Mouse (Mus musculus): Measurements from ENCODE around the gene Il7r. TPM values are rescaled to one million over a fixed set of nuclear protein-coding genes. Genes with fewer than 3 reads are reported as not detected.

Gene Il7r
- polyA plus RNA-seq (2015; fragmentation: Nextera tagmentation; extraction: Ambion mirVana): 1.1 and 1.4 TPM in 2 replicates

- WGBS (ENCODE audit: insufficient replicate concordance): 45% methylated on average over 4 of the region's 4 CpGs
- Histone ChIP-seq H3K9ac (ENCODE audit: low read depth, low read length) (no peak within 1 kb of the TSS), H3K4me1 (ENCODE audit: control insufficient read depth, low read depth, low read length) (no peaks in the 10 kb centered on the region), H3K27ac (ENCODE audit: low read length) (no peak within 1 kb of the TSS), H3K4me3 (ENCODE audit: low read depth, low read length) (no peak within 1 kb of the TSS), H3K36me3 (ENCODE audit: control insufficient read depth, insufficient read depth) (no peaks in the 10 kb centered on the region), H3K4me2 (ENCODE audit: low read depth, low read length) (no peak within 1 kb of the TSS), H3K9me3 (replicated peaks; ENCODE audit: control insufficient read depth, low read length) (no peaks in the 10 kb centered on the region), H3K27me3 (ENCODE audit: control insufficient read depth, insufficient read depth, low read depth, low read length) (no peaks in the 10 kb centered on the region)
- no peak for ATAC-seq (ENCODE audit: low read depth)
Observed at GRCm38 (mm10) chr15:9530076-9530475, at the start of gene Il7r. TSS of gene Il7r (minus strand) at chr15:9530176.

- Histone ChIP-seq H3K27me3 (ENCODE audit: control insufficient read depth, insufficient read depth, low read depth, low read length) (no peaks in the 10 kb centered on the region), H3K9me3 (replicated peaks; ENCODE audit: control insufficient read depth, low read length) (no peaks in the 10 kb centered on the region), H3K4me1 (ENCODE audit: control insufficient read depth, low read depth, low read length) (no peaks in the 10 kb centered on the region), H3K27ac (ENCODE audit: low read length) (no peak overlapping the region), H3K4me2 (ENCODE audit: low read depth, low read length) (no peak overlapping the region), H3K36me3 (ENCODE audit: control insufficient read depth, insufficient read depth) (no peaks in the 10 kb centered on the region), H3K4me3 (ENCODE audit: low read depth, low read length) (no peak overlapping the region), H3K9ac (ENCODE audit: low read depth, low read length) (no peak overlapping the region)
- ATAC-seq (ENCODE audit: low read depth): no peak
- WGBS (ENCODE audit: insufficient replicate concordance): 46% methylated on average over 4 of the region's 4 CpGs
Observed at GRCm38 (mm10) chr15:9577303-9577702, 47.3 kb upstream of the Il7r start.

GRCm38 (mm10) chr15:9574796-9575195 is 44.8 kb upstream of the Il7r start:
- no peaks in the 10 kb centered on the region for H3K36me3 ChIP-seq (ENCODE audit: control insufficient read depth, insufficient read depth)
- H3K4me1 ChIP-seq (ENCODE audit: control insufficient read depth, low read depth, low read length): no peaks in the 10 kb centered on the region
- H3K27me3 ChIP-seq (ENCODE audit: control insufficient read depth, insufficient read depth, low read depth, low read length): no peaks in the 10 kb centered on the region
- no peaks in the 10 kb centered on the region for H3K9me3 ChIP-seq (replicated peaks; ENCODE audit: control insufficient read depth, low read length)
- 29% methylated on average over 5 of the region's 5 CpGs for WGBS (ENCODE audit: insufficient replicate concordance)
- H3K27ac ChIP-seq (ENCODE audit: low read length): no peak overlapping the region
- H3K4me3 ChIP-seq (ENCODE audit: low read depth, low read length): no peak overlapping the region
- no peak for ATAC-seq (ENCODE audit: low read depth)
- no peak overlapping the region for H3K9ac ChIP-seq (ENCODE audit: low read depth, low read length)
- no peak overlapping the region for H3K4me2 ChIP-seq (ENCODE audit: low read depth, low read length)

GRCm38 (mm10) chr15:9573361-9573760 is 43.4 kb upstream of the Il7r start:
- ATAC-seq (ENCODE audit: low read depth): no peak
- no peaks in the 10 kb centered on the region for H3K4me1 ChIP-seq (ENCODE audit: control insufficient read depth, low read depth, low read length)
- no peaks in the 10 kb centered on the region for H3K27me3 ChIP-seq (ENCODE audit: control insufficient read depth, insufficient read depth, low read depth, low read length)
- no peak overlapping the region for H3K4me2 ChIP-seq (ENCODE audit: low read depth, low read length)
- no peak overlapping the region for H3K4me3 ChIP-seq (ENCODE audit: low read depth, low read length)
- no peaks in the 10 kb centered on the region for H3K9me3 ChIP-seq (replicated peaks; ENCODE audit: control insufficient read depth, low read length)
- no peaks in the 10 kb centered on the region for H3K36me3 ChIP-seq (ENCODE audit: control insufficient read depth, insufficient read depth)
- H3K27ac ChIP-seq (ENCODE audit: low read length): no peak overlapping the region
- no peak overlapping the region for H3K9ac ChIP-seq (ENCODE audit: low read depth, low read length)
- 64% methylated on average over 4 of the region's 4 CpGs for WGBS (ENCODE audit: insufficient replicate concordance)

- WGBS (ENCODE audit: insufficient replicate concordance): 55% methylated on average over 7 of the region's 7 CpGs
- ATAC-seq (ENCODE audit: low read depth): no peak
- H3K4me3 ChIP-seq (ENCODE audit: low read depth, low read length): no peak overlapping the region
- H3K36me3 ChIP-seq (ENCODE audit: control insufficient read depth, insufficient read depth): no peaks in the 10 kb centered on the region
- no peak overlapping the region for H3K4me2 ChIP-seq (ENCODE audit: low read depth, low read length)
- no peaks in the 10 kb centered on the region for H3K9me3 ChIP-seq (replicated peaks; ENCODE audit: control insufficient read depth, low read length)
- H3K4me1 ChIP-seq (ENCODE audit: control insufficient read depth, low read depth, low read length): no peaks in the 10 kb centered on the region
- H3K27ac ChIP-seq (ENCODE audit: low read length): no peak overlapping the region
- H3K27me3 ChIP-seq (ENCODE audit: control insufficient read depth, insufficient read depth, low read depth, low read length): no peaks in the 10 kb centered on the region
- H3K9ac ChIP-seq (ENCODE audit: low read depth, low read length): no peak overlapping the region
Observed at GRCm38 (mm10) chr15:9572664-9573063, 42.7 kb upstream of the Il7r start.

- Histone ChIP-seq H3K4me1 (ENCODE audit: control insufficient read depth, low read depth, low read length) (no peaks in the 10 kb centered on the region), H3K4me2 (ENCODE audit: low read depth, low read length) (no peak overlapping the region), H3K9me3 (replicated peaks; ENCODE audit: control insufficient read depth, low read length) (no peaks in the 10 kb centered on the region), H3K36me3 (ENCODE audit: control insufficient read depth, insufficient read depth) (no peaks in the 10 kb centered on the region), H3K4me3 (ENCODE audit: low read depth, low read length) (no peak overlapping the region), H3K27ac (ENCODE audit: low read length) (no peak overlapping the region), H3K27me3 (ENCODE audit: control insufficient read depth, insufficient read depth, low read depth, low read length) (no peaks in the 10 kb centered on the region), H3K9ac (ENCODE audit: low read depth, low read length) (no peak overlapping the region)
- 34% methylated on average over 2 of the region's 2 CpGs for WGBS (ENCODE audit: insufficient replicate concordance)
- ATAC-seq (ENCODE audit: low read depth): no peak
Observed at GRCm38 (mm10) chr15:9571896-9572295, 41.9 kb upstream of the Il7r start.

GRCm38 (mm10) chr15:9567316-9567715 is 37.3 kb upstream of the Il7r start:
- no peak for ATAC-seq (ENCODE audit: low read depth)
- H3K27me3 ChIP-seq (ENCODE audit: control insufficient read depth, insufficient read depth, low read depth, low read length): no peaks in the 10 kb centered on the region
- H3K4me2 ChIP-seq (ENCODE audit: low read depth, low read length): no peak overlapping the region
- H3K9ac ChIP-seq (ENCODE audit: low read depth, low read length): no peak overlapping the region
- no peaks in the 10 kb centered on the region for H3K4me1 ChIP-seq (ENCODE audit: control insufficient read depth, low read depth, low read length)
- 70% methylated on average over 4 of the region's 4 CpGs for WGBS (ENCODE audit: insufficient replicate concordance)
- H3K27ac ChIP-seq (ENCODE audit: low read length): no peak overlapping the region
- no peaks in the 10 kb centered on the region for H3K36me3 ChIP-seq (ENCODE audit: control insufficient read depth, insufficient read depth)
- no peaks in the 10 kb centered on the region for H3K9me3 ChIP-seq (replicated peaks; ENCODE audit: control insufficient read depth, low read length)
- H3K4me3 ChIP-seq (ENCODE audit: low read depth, low read length): no peak overlapping the region

- WGBS (ENCODE audit: insufficient replicate concordance): 60% methylated on average over 6 of the region's 6 CpGs
Observed at GRCm38 (mm10) chr15:9565396-9565795, 35.4 kb upstream of the Il7r start.

GRCm38 (mm10) chr15:9564156-9564555 is 34.2 kb upstream of the Il7r start:
- H3K9ac ChIP-seq (ENCODE audit: low read depth, low read length): no peak overlapping the region
- no peak overlapping the region for H3K4me3 ChIP-seq (ENCODE audit: low read depth, low read length)
- no peaks in the 10 kb centered on the region for H3K36me3 ChIP-seq (ENCODE audit: control insufficient read depth, insufficient read depth)
- H3K4me2 ChIP-seq (ENCODE audit: low read depth, low read length): no peak overlapping the region
- no peak for ATAC-seq (ENCODE audit: low read depth)
- no peaks in the 10 kb centered on the region for H3K9me3 ChIP-seq (replicated peaks; ENCODE audit: control insufficient read depth, low read length)
- no peaks in the 10 kb centered on the region for H3K4me1 ChIP-seq (ENCODE audit: control insufficient read depth, low read depth, low read length)
- H3K27me3 ChIP-seq (ENCODE audit: control insufficient read depth, insufficient read depth, low read depth, low read length): no peaks in the 10 kb centered on the region
- no peak overlapping the region for H3K27ac ChIP-seq (ENCODE audit: low read length)
- WGBS (ENCODE audit: insufficient replicate concordance): 43% methylated on average over 3 of the region's 3 CpGs

More at GRCm38 (mm10) chr15:9565396-9565795, 35.4 kb upstream of the Il7r start:
- no peak overlapping the region for H3K9ac ChIP-seq (ENCODE audit: low read depth, low read length)
- no peaks in the 10 kb centered on the region for H3K27me3 ChIP-seq (ENCODE audit: control insufficient read depth, insufficient read depth, low read depth, low read length)
- H3K36me3 ChIP-seq (ENCODE audit: control insufficient read depth, insufficient read depth): no peaks in the 10 kb centered on the region
- no peaks in the 10 kb centered on the region for H3K9me3 ChIP-seq (replicated peaks; ENCODE audit: control insufficient read depth, low read length)
- H3K27ac ChIP-seq (ENCODE audit: low read length): no peak overlapping the region
- no peak for ATAC-seq (ENCODE audit: low read depth)
- no peak overlapping the region for H3K4me2 ChIP-seq (ENCODE audit: low read depth, low read length)
- no peak overlapping the region for H3K4me3 ChIP-seq (ENCODE audit: low read depth, low read length)
- H3K4me1 ChIP-seq (ENCODE audit: control insufficient read depth, low read depth, low read length): no peaks in the 10 kb centered on the region
